Mouse (Mus musculus): ENCODE data around the gene Celf2. TPM values are rescaled to one million over a fixed set of nuclear protein-coding genes. Genes with fewer than 3 reads are reported as not detected.

Celf2 gene
- total RNA-seq, 1 experiment = 3.7 TPM

GRCm38 (mm10) chr2:7259616-7260015, 249.7 kb downstream of the Celf2 start:
- H3K9ac ChIP-seq (ENCODE audit: insufficient read depth, low read depth, low read length, poor library complexity, severe bottlenecking) = no peak overlapping the region
- TF ChIP-seq ZC3H11A (IDR thresholded peaks at IDR 0.05; ENCODE audit: borderline replicate concordance, low read depth, low read length) = no peak
- TF ChIP-seq ZNF384 (IDR thresholded peaks at IDR 0.05; ENCODE audit: low read depth, low read length) = no peak
- TF ChIP-seq MAFK (IDR thresholded peaks at IDR 0.05; ENCODE audit: insufficient read depth, low read depth, low read length) = no peak
- TF ChIP-seq HCFC1 (IDR thresholded peaks at IDR 0.05; ENCODE audit: borderline replicate concordance, insufficient read depth, low read length) = no peak
- TF ChIP-seq CHD2 (IDR thresholded peaks at IDR 0.05; ENCODE audit: low read depth, low read length) = no peak
- no peak for DNase-seq (ENCODE audit: low read depth, low spot score)
- no peaks in the 10 kb centered on the region for H3K36me3 ChIP-seq (ENCODE audit: control insufficient read depth, insufficient read depth, low read length, poor library complexity, severe bottlenecking)
- in situ Hi-C loops (cut with MboI; ENCODE audit: low sequenced_read_pairs in 2 of 2, unreplicated experiment in 2 of 2) = no loop called here
- no peak overlapping the region for H3K4me3 ChIP-seq (ENCODE audit: insufficient read depth in 1 of 2, low read depth in 1 of 2, low read length in 2 of 2, poor library complexity in 1 of 2, severe bottlenecking in 1 of 2)
- H3K9me3 ChIP-seq (ENCODE audit: control insufficient read depth, insufficient read depth, low read depth, low read length) = no peaks in the 10 kb centered on the region
- H3K27ac ChIP-seq (ENCODE audit: insufficient read depth, low read depth, low read length, poor library complexity, severe bottlenecking) = no peak overlapping the region
- no peaks in the 10 kb centered on the region for H3K4me1 ChIP-seq (ENCODE audit: control insufficient read depth in 2 of 2, insufficient read depth in 2 of 2, low read length in 2 of 2, poor library complexity in 1 of 2)

GRCm38 (mm10) chr2:7256023-7256422, 253.3 kb downstream of the Celf2 start:
- no peak for TF ChIP-seq ZC3H11A (IDR thresholded peaks at IDR 0.05; ENCODE audit: borderline replicate concordance, low read depth, low read length)
- TF ChIP-seq MAFK (IDR thresholded peaks at IDR 0.05; ENCODE audit: insufficient read depth, low read depth, low read length) = no peak
- TF ChIP-seq CHD2 (IDR thresholded peaks at IDR 0.05; ENCODE audit: low read depth, low read length) = no peak
- TF ChIP-seq HCFC1 (IDR thresholded peaks at IDR 0.05; ENCODE audit: borderline replicate concordance, insufficient read depth, low read length) = no peak
- no peak for TF ChIP-seq ZNF384 (IDR thresholded peaks at IDR 0.05; ENCODE audit: low read depth, low read length)
- H3K9me3 ChIP-seq (ENCODE audit: control insufficient read depth, insufficient read depth, low read depth, low read length) = no peaks in the 10 kb centered on the region
- H3K4me1 ChIP-seq (ENCODE audit: control insufficient read depth in 2 of 2, insufficient read depth in 2 of 2, low read length in 2 of 2, poor library complexity in 1 of 2) = no peaks in the 10 kb centered on the region
- in situ Hi-C loops (cut with MboI; ENCODE audit: low sequenced_read_pairs in 2 of 2, unreplicated experiment in 2 of 2) = no loop called here
- no peak for DNase-seq (ENCODE audit: low read depth, low spot score)
- no peak overlapping the region for H3K4me3 ChIP-seq (ENCODE audit: insufficient read depth in 1 of 2, low read depth in 1 of 2, low read length in 2 of 2, poor library complexity in 1 of 2, severe bottlenecking in 1 of 2)
- no peak overlapping the region for H3K9ac ChIP-seq (ENCODE audit: insufficient read depth, low read depth, low read length, poor library complexity, severe bottlenecking)
- H3K36me3 ChIP-seq (ENCODE audit: control insufficient read depth, insufficient read depth, low read length, poor library complexity, severe bottlenecking) = no peaks in the 10 kb centered on the region
- no peak overlapping the region for H3K27ac ChIP-seq (ENCODE audit: insufficient read depth, low read depth, low read length, poor library complexity, severe bottlenecking)

GRCm38 (mm10) chr2:7255386-7255785, 254.0 kb downstream of the Celf2 start:
- no peak overlapping the region for H3K9ac ChIP-seq (ENCODE audit: insufficient read depth, low read depth, low read length, poor library complexity, severe bottlenecking)
- no peak overlapping the region for H3K27ac ChIP-seq (ENCODE audit: insufficient read depth, low read depth, low read length, poor library complexity, severe bottlenecking)
- no peaks in the 10 kb centered on the region for H3K4me1 ChIP-seq (ENCODE audit: control insufficient read depth in 2 of 2, insufficient read depth in 2 of 2, low read length in 2 of 2, poor library complexity in 1 of 2)
- H3K9me3 ChIP-seq (ENCODE audit: control insufficient read depth, insufficient read depth, low read depth, low read length) = no peaks in the 10 kb centered on the region
- DNase-seq (ENCODE audit: low read depth, low spot score) = no peak
- no peak for TF ChIP-seq CHD2 (IDR thresholded peaks at IDR 0.05; ENCODE audit: low read depth, low read length)
- TF ChIP-seq MAFK (IDR thresholded peaks at IDR 0.05; ENCODE audit: insufficient read depth, low read depth, low read length) = no peak
- no peak for TF ChIP-seq ZNF384 (IDR thresholded peaks at IDR 0.05; ENCODE audit: low read depth, low read length)
- no peak for TF ChIP-seq HCFC1 (IDR thresholded peaks at IDR 0.05; ENCODE audit: borderline replicate concordance, insufficient read depth, low read length)
- no peak for TF ChIP-seq ZC3H11A (IDR thresholded peaks at IDR 0.05; ENCODE audit: borderline replicate concordance, low read depth, low read length)
- in situ Hi-C loops (cut with MboI; ENCODE audit: low sequenced_read_pairs in 2 of 2, unreplicated experiment in 2 of 2) = no loop called here
- H3K36me3 ChIP-seq (ENCODE audit: control insufficient read depth, insufficient read depth, low read length, poor library complexity, severe bottlenecking) = no peaks in the 10 kb centered on the region
- no peak overlapping the region for H3K4me3 ChIP-seq (ENCODE audit: insufficient read depth in 1 of 2, low read depth in 1 of 2, low read length in 2 of 2, poor library complexity in 1 of 2, severe bottlenecking in 1 of 2)

GRCm38 (mm10) chr2:7250314-7250713, 259.0 kb downstream of the Celf2 start:
- no peak overlapping the region for H3K9ac ChIP-seq (ENCODE audit: insufficient read depth, low read depth, low read length, poor library complexity, severe bottlenecking)
- no peak overlapping the region for H3K4me3 ChIP-seq (ENCODE audit: insufficient read depth in 1 of 2, low read depth in 1 of 2, low read length in 2 of 2, poor library complexity in 1 of 2, severe bottlenecking in 1 of 2)
- no peak overlapping the region for H3K27ac ChIP-seq (ENCODE audit: insufficient read depth, low read depth, low read length, poor library complexity, severe bottlenecking)
- in situ Hi-C loops (cut with MboI; ENCODE audit: low sequenced_read_pairs in 2 of 2, unreplicated experiment in 2 of 2) = no loop called here
- TF ChIP-seq ZNF384 (IDR thresholded peaks at IDR 0.05; ENCODE audit: low read depth, low read length) (no peak), CHD2 (IDR thresholded peaks at IDR 0.05; ENCODE audit: low read depth, low read length) (no peak), HCFC1 (IDR thresholded peaks at IDR 0.05; ENCODE audit: borderline replicate concordance, insufficient read depth, low read length) (no peak), ZC3H11A (IDR thresholded peaks at IDR 0.05; ENCODE audit: borderline replicate concordance, low read depth, low read length) (no peak), MAFK (IDR thresholded peaks at IDR 0.05; ENCODE audit: insufficient read depth, low read depth, low read length) (no peak)
- no peaks in the 10 kb centered on the region for H3K4me1 ChIP-seq (ENCODE audit: control insufficient read depth in 2 of 2, insufficient read depth in 2 of 2, low read length in 2 of 2, poor library complexity in 1 of 2)
- no peaks in the 10 kb centered on the region for H3K9me3 ChIP-seq (ENCODE audit: control insufficient read depth, insufficient read depth, low read depth, low read length)
- H3K36me3 ChIP-seq (ENCODE audit: control insufficient read depth, insufficient read depth, low read length, poor library complexity, severe bottlenecking) = no peaks in the 10 kb centered on the region
- DNase-seq (ENCODE audit: low read depth, low spot score) = no peak

GRCm38 (mm10) chr2:7249002-7249401, 260.4 kb downstream of the Celf2 start:
- H3K4me3 ChIP-seq (ENCODE audit: insufficient read depth in 1 of 2, low read depth in 1 of 2, low read length in 2 of 2, poor library complexity in 1 of 2, severe bottlenecking in 1 of 2) = no peak overlapping the region
- H3K9ac ChIP-seq (ENCODE audit: insufficient read depth, low read depth, low read length, poor library complexity, severe bottlenecking) = no peak overlapping the region
- H3K27ac ChIP-seq (ENCODE audit: insufficient read depth, low read depth, low read length, poor library complexity, severe bottlenecking) = no peak overlapping the region
- no peak for DNase-seq (ENCODE audit: low read depth, low spot score)
- H3K9me3 ChIP-seq (ENCODE audit: control insufficient read depth, insufficient read depth, low read depth, low read length) = no peaks in the 10 kb centered on the region
- H3K36me3 ChIP-seq (ENCODE audit: control insufficient read depth, insufficient read depth, low read length, poor library complexity, severe bottlenecking) = no peaks in the 10 kb centered on the region
- in situ Hi-C loops (cut with MboI; ENCODE audit: low sequenced_read_pairs in 2 of 2, unreplicated experiment in 2 of 2) = no loop called here
- TF ChIP-seq HCFC1 (IDR thresholded peaks at IDR 0.05; ENCODE audit: borderline replicate concordance, insufficient read depth, low read length) = no peak
- TF ChIP-seq ZNF384 (IDR thresholded peaks at IDR 0.05; ENCODE audit: low read depth, low read length) = no peak
- no peaks in the 10 kb centered on the region for H3K4me1 ChIP-seq (ENCODE audit: control insufficient read depth in 2 of 2, insufficient read depth in 2 of 2, low read length in 2 of 2, poor library complexity in 1 of 2)

Measured in ES-E14 (cell line).